Mouse (Mus musculus): Measurements from ENCODE around the gene Etv6.

The Etv6 gene

GRCm38 (mm10) chr6:134208180-134208952 is 172.9 kb downstream of the Etv6 start:
- no peak for DNase-seq (ENCODE audit: low spot score in 2 of 2)

- DNase-seq (ENCODE audit: low spot score in 2 of 2), result no peak
These were observed 175.4 kb downstream of the Etv6 start for GRCm38 (mm10) chr6:134210675-134211457.

- peak in 1 of 2 experiments; percentile 20 for DNase-seq (ENCODE audit: low spot score in 2 of 2)
These were observed 175.9 kb downstream of the Etv6 start for GRCm38 (mm10) chr6:134211458-134211776.

DNA sequence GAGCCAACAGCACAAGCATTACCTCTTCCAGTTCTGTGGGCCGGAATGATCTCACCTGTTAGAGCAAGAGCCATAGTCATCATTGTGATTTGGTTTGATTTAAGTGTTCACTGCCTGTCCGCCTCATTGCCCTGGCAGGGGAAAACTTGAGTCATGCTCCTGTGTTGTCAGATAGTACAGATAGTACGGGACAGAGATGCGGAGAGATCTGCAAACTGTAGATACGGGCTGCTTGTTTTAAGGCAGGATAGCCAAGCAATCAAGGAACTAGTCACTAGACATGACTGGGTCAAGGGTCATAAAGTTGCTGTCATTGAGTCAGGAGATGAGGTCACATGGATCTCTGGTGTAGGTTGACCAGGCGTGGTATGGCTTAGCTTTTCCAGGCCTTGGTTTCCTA is 182.2 kb downstream of the Etv6 start:
- DNase-seq (ENCODE audit: low spot score in 2 of 2), result peak in 1 of 2 experiments; percentile 40

- DNase-seq (ENCODE audit: low spot score in 2 of 2), result no peak
These were observed 182.9 kb downstream of the Etv6 start for GRCm38 (mm10) chr6:134218441-134218840.

- DNase-seq (ENCODE audit: low spot score in 2 of 2), result no peak
These were observed 183.9 kb downstream of the Etv6 start for GRCm38 (mm10) chr6:134219358-134219757.

- no peak for DNase-seq (ENCODE audit: low spot score in 2 of 2)
These were observed 184.8 kb downstream of the Etv6 start for GRCm38 (mm10) chr6:134220209-134220777.

GRCm38 (mm10) chr6:134222248-134222929 is 186.9 kb downstream of the Etv6 start:
- DNase-seq (ENCODE audit: low spot score in 2 of 2), result peak in 1 of 2 experiments; percentile 32

GRCm38 (mm10) chr6:134225564-134225963 is 190.1 kb downstream of the Etv6 start:
- no peak for DNase-seq (ENCODE audit: low spot score in 2 of 2)

GRCm38 (mm10) chr6:134226349-134227169 is 191.1 kb downstream of the Etv6 start:
- DNase-seq (ENCODE audit: low spot score in 2 of 2), result no peak

DNA sequence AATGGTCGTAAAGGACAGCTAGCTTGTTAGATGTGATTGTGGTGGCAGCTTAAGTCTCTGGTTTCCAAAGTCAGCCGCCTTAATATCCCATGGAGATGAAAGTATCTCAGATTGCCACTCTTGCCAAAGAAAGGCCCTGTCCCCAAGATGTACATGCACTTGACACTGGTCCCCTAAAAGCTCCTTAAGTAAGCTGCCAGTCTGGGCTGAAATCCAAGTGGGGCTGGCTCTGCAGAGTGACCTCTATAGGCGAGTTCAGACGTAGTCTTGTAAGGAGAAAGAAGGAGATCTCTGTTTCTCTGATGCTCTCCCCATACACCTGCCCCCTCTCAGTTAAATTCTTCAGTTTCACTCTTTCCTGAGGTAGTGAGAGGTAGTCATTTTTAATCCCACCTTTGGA is 200.8 kb downstream of the Etv6 start:
- no peak for DNase-seq (ENCODE audit: low spot score in 2 of 2)

GRCm38 (mm10) chr6:134238455-134238854 is 203.0 kb downstream of the Etv6 start:
- no peak for DNase-seq (ENCODE audit: low spot score in 2 of 2)

- DNase-seq (ENCODE audit: low spot score in 2 of 2), result no peak
These were observed 205.5 kb downstream of the Etv6 start for GRCm38 (mm10) chr6:134240988-134241387.

- DNase-seq (ENCODE audit: low spot score in 2 of 2), result no peak
These were observed 207.6 kb downstream of the Etv6 start for GRCm38 (mm10) chr6:134243119-134243518.

DNA sequence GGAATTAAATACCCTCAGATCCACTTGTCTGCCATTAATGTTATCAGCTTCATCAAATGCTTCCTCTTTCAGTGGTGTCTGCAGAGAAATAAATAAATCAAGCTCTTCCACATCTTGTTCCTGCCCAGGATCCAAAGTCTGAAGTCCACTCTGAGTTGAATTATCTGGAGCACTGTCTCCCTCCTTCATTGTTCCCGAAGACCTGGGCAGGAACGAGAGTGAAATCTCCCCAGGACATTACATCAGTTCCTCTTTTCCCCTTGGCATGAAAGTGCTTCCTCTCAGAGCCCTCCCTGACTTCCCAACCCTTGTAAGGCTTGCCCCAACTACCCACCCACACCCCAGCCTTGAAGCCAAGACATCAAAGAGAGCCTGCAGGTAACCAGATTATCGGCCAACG is 208.0 kb downstream of the Etv6 start:
- no peak for DNase-seq (ENCODE audit: low spot score in 2 of 2)

- DNase-seq (ENCODE audit: low spot score in 2 of 2), result no peak
These were observed 208.6 kb downstream of the Etv6 start for GRCm38 (mm10) chr6:134244071-134244470.

DNA sequence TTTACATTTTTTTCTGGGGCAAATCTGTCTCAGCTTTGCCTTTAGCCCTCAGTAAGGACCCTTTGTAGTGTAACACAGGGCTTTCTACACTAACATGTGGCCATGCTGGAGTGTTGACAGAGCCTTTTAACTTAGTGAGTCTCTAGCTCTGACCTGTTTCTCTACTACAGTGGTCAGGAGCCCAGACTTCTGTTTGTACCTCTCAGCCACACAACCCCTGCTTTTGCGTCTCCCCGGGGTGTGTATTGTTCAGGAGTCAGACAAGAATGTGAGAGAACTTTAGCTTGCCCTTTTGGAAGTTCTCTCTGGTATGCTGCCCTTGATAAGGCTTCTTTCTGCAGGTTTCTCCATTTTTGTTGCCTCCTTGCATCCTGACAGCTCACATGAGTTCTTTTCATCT is 210.6 kb downstream of the Etv6 start:
- DNase-seq (ENCODE audit: low spot score in 2 of 2), result no peak

DNA sequence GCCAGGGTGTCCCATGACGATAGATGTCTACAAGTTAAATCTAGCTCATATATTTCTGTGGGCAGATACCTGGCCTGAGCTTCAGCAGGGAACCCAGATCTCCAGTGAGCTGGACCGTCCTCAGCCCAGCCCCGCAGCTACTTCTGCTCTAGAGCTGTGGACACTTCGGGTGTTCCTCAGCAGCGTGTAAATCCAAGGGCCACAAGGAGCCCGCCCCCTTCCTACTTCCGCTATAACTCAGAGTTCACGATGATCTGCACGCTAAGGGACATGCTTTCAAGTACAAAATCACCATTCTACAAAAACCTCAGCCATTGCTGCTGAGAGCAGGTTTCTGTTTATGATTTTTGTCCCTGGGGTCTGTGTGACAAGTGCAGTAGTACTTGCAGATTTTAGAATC is 211.8 kb downstream of the Etv6 start:
- no peak for DNase-seq (ENCODE audit: low spot score in 2 of 2)

GRCm38 (mm10) chr6:134248720-134249119 is 213.2 kb downstream of the Etv6 start:
- DNase-seq (ENCODE audit: low spot score in 2 of 2), result no peak

- no peak for DNase-seq (ENCODE audit: low spot score in 2 of 2)
These were observed 215.3 kb downstream of the Etv6 start for GRCm38 (mm10) chr6:134250764-134251163.

DNA sequence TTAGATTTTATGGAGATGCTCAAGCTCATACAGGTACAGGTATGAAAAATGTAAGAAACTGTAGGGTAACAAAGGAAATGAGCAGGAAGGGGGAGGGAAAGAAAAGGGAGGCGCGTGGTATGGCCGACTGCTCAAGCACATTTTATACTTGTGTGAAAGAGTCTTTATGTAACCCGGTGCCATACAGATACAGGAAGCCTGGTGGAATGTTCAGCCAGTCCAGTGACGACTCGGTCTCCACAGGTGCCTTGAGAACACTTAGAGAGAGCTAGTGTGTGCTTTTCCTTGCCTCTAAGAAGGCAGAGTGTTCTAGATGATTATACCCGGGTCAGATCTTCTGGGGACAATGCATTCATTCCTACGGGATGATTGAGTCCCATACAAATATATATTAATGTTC is 215.9 kb downstream of the Etv6 start:
- no peak for DNase-seq (ENCODE audit: low spot score in 2 of 2)
